Mouse (Mus musculus): Measurements from ENCODE around the gene Psmg4. TPM values are rescaled to one million over a fixed set of nuclear protein-coding genes. Genes with fewer than 3 reads are reported as not detected.

Gene Psmg4
- polyA plus RNA-seq (2016; fragmentation: Nextera tagmentation; extraction: Ambion mirVana): 76.9 and 78.8 TPM in 2 replicates

- H3K27ac ChIP-seq (ENCODE audit: poor library complexity, severe bottlenecking): peak within 1 kb of the TSS; percentile 81
- peak within 1 kb of the TSS; percentile 71 for H3K4me2 ChIP-seq
- no peaks in the 10 kb centered on the region for H3K9me3 ChIP-seq (replicated peaks)
- H3K27me3 ChIP-seq (replicated peaks): no peaks in the 10 kb centered on the region
- peak; percentile 95 for ATAC-seq (ENCODE audit: insufficient number of reproducible peaks, low FRiP score)
- WGBS: 3% methylated on average over 44 of the region's 44 CpGs
- peaks cover 9% of the 10 kb centered on the region for H3K36me3 ChIP-seq
- peak within 1 kb of the TSS; percentile 69 for H3K9ac ChIP-seq
- H3K4me3 ChIP-seq: peak within 1 kb of the TSS; percentile 65
- peaks cover 10% of the 10 kb centered on the region for H3K4me1 ChIP-seq (replicated peaks)
Measured at GRCm38 (mm10) chr13:34162491-34163303, at the start of gene Psmg4. TSS of gene Psmg4 (plus strand) at chr13:34162964.

- Histone ChIP-seq H3K27me3 (replicated peaks) (no peaks in the 10 kb centered on the region), H3K4me1 (replicated peaks) (no peaks in the 10 kb centered on the region), H3K36me3 (no peaks in the 10 kb centered on the region), H3K4me3 (no peak overlapping the region), H3K4me2 (no peak overlapping the region), H3K9me3 (replicated peaks) (no peaks in the 10 kb centered on the region), H3K9ac (no peak overlapping the region), H3K27ac (ENCODE audit: poor library complexity, severe bottlenecking) (no peak overlapping the region)
- WGBS: 71% methylated on average over 3 of the region's 3 CpGs
- ATAC-seq (ENCODE audit: insufficient number of reproducible peaks, low FRiP score): no peak
Measured at GRCm38 (mm10) chr13:34113086-34113485, 49.7 kb upstream of the Psmg4 start.

- no peak for ATAC-seq (ENCODE audit: insufficient number of reproducible peaks, low FRiP score)
- peaks cover 6% of the 10 kb centered on the region; the same call in 1 of the 2 replicates for H3K4me1 ChIP-seq (replicated peaks)
- H3K27ac ChIP-seq (ENCODE audit: poor library complexity, severe bottlenecking): no peak overlapping the region
- no peaks in the 10 kb centered on the region for H3K27me3 ChIP-seq (replicated peaks)
- H3K9ac ChIP-seq: no peak overlapping the region
- no peaks in the 10 kb centered on the region for H3K36me3 ChIP-seq
- H3K9me3 ChIP-seq (replicated peaks): no peaks in the 10 kb centered on the region
- no peak overlapping the region for H3K4me2 ChIP-seq
- H3K4me3 ChIP-seq: no peak overlapping the region
- 75% methylated on average over 4 of the region's 4 CpGs for WGBS
Measured at GRCm38 (mm10) chr13:34114654-34115053, 48.1 kb upstream of the Psmg4 start.

GRCm38 (mm10) chr13:34116508-34116907 is 46.3 kb upstream of the Psmg4 start:
- Histone ChIP-seq H3K36me3 (no peaks in the 10 kb centered on the region), H3K9me3 (replicated peaks) (no peaks in the 10 kb centered on the region), H3K4me2 (no peak overlapping the region), H3K4me3 (no peak overlapping the region), H3K9ac (no peak overlapping the region), H3K4me1 (replicated peaks) (peaks cover 6% of the 10 kb centered on the region; the same call in 1 of the 2 replicates), H3K27me3 (replicated peaks) (no peaks in the 10 kb centered on the region), H3K27ac (ENCODE audit: poor library complexity, severe bottlenecking) (no peak overlapping the region)
- ATAC-seq (ENCODE audit: insufficient number of reproducible peaks, low FRiP score): no peak
- WGBS: 64% methylated on average over 6 of the region's 6 CpGs

- Histone ChIP-seq H3K27me3 (replicated peaks) (no peaks in the 10 kb centered on the region), H3K4me1 (replicated peaks) (peaks cover 6% of the 10 kb centered on the region; the same call in 1 of the 2 replicates), H3K4me2 (no peak overlapping the region), H3K27ac (ENCODE audit: poor library complexity, severe bottlenecking) (no peak overlapping the region), H3K9me3 (replicated peaks) (no peaks in the 10 kb centered on the region), H3K9ac (no peak overlapping the region), H3K36me3 (no peaks in the 10 kb centered on the region), H3K4me3 (no peak overlapping the region)
- 38% methylated on average over 4 of the region's 4 CpGs for WGBS
- ATAC-seq (ENCODE audit: insufficient number of reproducible peaks, low FRiP score): no peak
Measured at GRCm38 (mm10) chr13:34118816-34119215, 43.9 kb upstream of the Psmg4 start.

- H3K4me2 ChIP-seq: no peak overlapping the region
- no peak overlapping the region for H3K27ac ChIP-seq (ENCODE audit: poor library complexity, severe bottlenecking)
- no peak for ATAC-seq (ENCODE audit: insufficient number of reproducible peaks, low FRiP score)
- 64% methylated on average over 4 of the region's 4 CpGs for WGBS
- H3K4me1 ChIP-seq (replicated peaks): peaks cover 6% of the 10 kb centered on the region; the same call in 1 of the 2 replicates
- H3K9ac ChIP-seq: no peak overlapping the region
- H3K36me3 ChIP-seq: no peaks in the 10 kb centered on the region
- no peaks in the 10 kb centered on the region for H3K9me3 ChIP-seq (replicated peaks)
- H3K4me3 ChIP-seq: no peak overlapping the region
- no peaks in the 10 kb centered on the region for H3K27me3 ChIP-seq (replicated peaks)
Measured at GRCm38 (mm10) chr13:34119406-34119805, 43.4 kb upstream of the Psmg4 start.

- no peaks in the 10 kb centered on the region for H3K36me3 ChIP-seq
- H3K27ac ChIP-seq (ENCODE audit: poor library complexity, severe bottlenecking): no peak overlapping the region
- no peaks in the 10 kb centered on the region for H3K27me3 ChIP-seq (replicated peaks)
- H3K4me1 ChIP-seq (replicated peaks): peaks cover 6% of the 10 kb centered on the region; the same call in 1 of the 2 replicates
- H3K9ac ChIP-seq: no peak overlapping the region
- ATAC-seq (ENCODE audit: insufficient number of reproducible peaks, low FRiP score): no peak
- WGBS: 91% methylated on average over 2 of the region's 2 CpGs
- H3K9me3 ChIP-seq (replicated peaks): no peaks in the 10 kb centered on the region
- no peak overlapping the region for H3K4me3 ChIP-seq
- H3K4me2 ChIP-seq: no peak overlapping the region
Measured at GRCm38 (mm10) chr13:34120536-34120935, 42.2 kb upstream of the Psmg4 start.

GRCm38 (mm10) chr13:34125711-34126110 is 37.1 kb upstream of the Psmg4 start:
- peaks cover 7% of the 10 kb centered on the region; the same call in 1 of the 2 replicates for H3K36me3 ChIP-seq
- H3K4me1 ChIP-seq (replicated peaks): peaks cover 11% of the 10 kb centered on the region
- no peak for ATAC-seq (ENCODE audit: insufficient number of reproducible peaks, low FRiP score)
- H3K27me3 ChIP-seq (replicated peaks): no peaks in the 10 kb centered on the region
- WGBS: 73% methylated on average over 4 of the region's 4 CpGs
- H3K27ac ChIP-seq (ENCODE audit: poor library complexity, severe bottlenecking): no peak overlapping the region
- no peak overlapping the region for H3K9ac ChIP-seq
- H3K4me2 ChIP-seq: no peak overlapping the region
- H3K4me3 ChIP-seq: no peak overlapping the region
- no peaks in the 10 kb centered on the region for H3K9me3 ChIP-seq (replicated peaks)

- peak overlapping the region; percentile 85; the same call in 1 of the 2 replicates for H3K9ac ChIP-seq
- H3K4me1 ChIP-seq (replicated peaks): peaks cover 27% of the 10 kb centered on the region
- 0 out of 2 replicates have a peak, but pooled peaks cover 9% of the 10 kb centered on the region for H3K27me3 ChIP-seq (replicated peaks)
- no peak overlapping the region for H3K27ac ChIP-seq (ENCODE audit: poor library complexity, severe bottlenecking)
- peak overlapping the region; percentile 91 for H3K4me2 ChIP-seq
- H3K9me3 ChIP-seq (replicated peaks): no peaks in the 10 kb centered on the region
- no peak for ATAC-seq (ENCODE audit: insufficient number of reproducible peaks, low FRiP score)
- 72% methylated on average over 9 of the region's 9 CpGs for WGBS
- peaks cover 7% of the 10 kb centered on the region; the same call in 1 of the 2 replicates for H3K36me3 ChIP-seq
- H3K4me3 ChIP-seq: peak overlapping the region; percentile 88; the same call in 1 of the 2 replicates
Measured at GRCm38 (mm10) chr13:34128276-34129114, 34.3 kb upstream of the Psmg4 start.

- Histone ChIP-seq H3K4me1 (replicated peaks) (peaks cover 31% of the 10 kb centered on the region), H3K4me2 (peak overlapping the region; percentile 91), H3K27me3 (replicated peaks) (peaks cover 18% of the 10 kb centered on the region; the same call in 1 of the 2 replicates), H3K36me3 (peaks cover 7% of the 10 kb centered on the region; the same call in 1 of the 2 replicates), H3K27ac (ENCODE audit: poor library complexity, severe bottlenecking) (peak overlapping the region; percentile 79), H3K9ac (peak overlapping the region; percentile 85), H3K4me3 (peak overlapping the region; percentile 88), H3K9me3 (replicated peaks) (no peaks in the 10 kb centered on the region)
- peak; percentile 37 for ATAC-seq (ENCODE audit: insufficient number of reproducible peaks, low FRiP score)
- 2% methylated on average over 31 of the region's 31 CpGs for WGBS
Measured at GRCm38 (mm10) chr13:34129485-34130225, 33.1 kb upstream of the Psmg4 start.
